Mouse (Mus musculus) heart, adult 18-20 months (tissue): Measurements from ENCODE around the gene Itga4. TPM values are rescaled to one million over a fixed set of nuclear protein-coding genes. Genes with fewer than 3 reads are reported as not detected.

Experiments used
- DNase-seq, 2 experiments: peaks; one replicate each; pipeline ENCODE4 v3.0.0; 2021 to 2022; ENCODE audit warnings: mixed read lengths in 1 of 2
- total RNA-seq, 2 experiments: library from RNA; stranded (reverse); gene quantifications; 2 replicates each; pipeline ENCODE4 v1.2.3; 2021

Gene Itga4
- total RNA-seq, 2 experiments from 2014 or later: 1.7 to 4.5 TPM

- no peak for DNase-seq
Observed at GRCm38 (mm10) chr2:79266480-79266879, 11.3 kb downstream of the Itga4 start.

GRCm38 (mm10) chr2:79267181-79267580, 12.0 kb downstream of the Itga4 start:
- no peak for DNase-seq

- DNase-seq: no peak
Observed at GRCm38 (mm10) chr2:79268863-79269262, 13.6 kb downstream of the Itga4 start.

GRCm38 (mm10) chr2:79270034-79270535, 14.9 kb downstream of the Itga4 start:
- no peak for DNase-seq

GRCm38 (mm10) chr2:79271838-79272237, 16.6 kb downstream of the Itga4 start:
- no peak for DNase-seq

GRCm38 (mm10) chr2:79278581-79278980, 23.4 kb downstream of the Itga4 start:
- DNase-seq: no peak

GRCm38 (mm10) chr2:79284206-79284605, 29.0 kb downstream of the Itga4 start:
- no peak for DNase-seq

GRCm38 (mm10) chr2:79290149-79290548, 34.9 kb downstream of the Itga4 start:
- DNase-seq: no peak

- no peak for DNase-seq
Observed at GRCm38 (mm10) chr2:79291922-79292321, 36.7 kb downstream of the Itga4 start.

GRCm38 (mm10) chr2:79292431-79292830, 37.2 kb downstream of the Itga4 start:
- no peak for DNase-seq

GRCm38 (mm10) chr2:79302398-79302797, 47.2 kb downstream of the Itga4 start:
- no peak for DNase-seq

GRCm38 (mm10) chr2:79307549-79307948, 52.3 kb downstream of the Itga4 start:
- DNase-seq: no peak

- DNase-seq: no peak
Observed at GRCm38 (mm10) chr2:79309454-79310118, 54.4 kb downstream of the Itga4 start.

GRCm38 (mm10) chr2:79312499-79312898, 57.3 kb downstream of the Itga4 start:
- no peak for DNase-seq

GRCm38 (mm10) chr2:79315108-79315507, 59.9 kb downstream of the Itga4 start:
- DNase-seq: no peak

- no peak for DNase-seq
Observed at GRCm38 (mm10) chr2:79316182-79316880, 61.1 kb downstream of the Itga4 start.

- DNase-seq: no peak
Observed at GRCm38 (mm10) chr2:79328079-79328478, 72.9 kb downstream of the Itga4 start.

- no peak for DNase-seq
Observed at GRCm38 (mm10) chr2:79334661-79335060, 79.4 kb downstream of the Itga4 start.

- DNase-seq: no peak
Observed at GRCm38 (mm10) chr2:79336141-79336540, 80.9 kb downstream of the Itga4 start.

- DNase-seq: no peak
Observed at GRCm38 (mm10) chr2:79339003-79339402, 83.8 kb downstream of the Itga4 start.

GRCm38 (mm10) chr2:79343115-79343514, 87.9 kb downstream of the Itga4 start:
- DNase-seq: no peak

GRCm38 (mm10) chr2:79351179-79352099, 96.2 kb downstream of the Itga4 start:
- no peak for DNase-seq
